Mouse (Mus musculus) megakaryocyte, embryonic 14.5 days (primary cell): ENCODE data around the gene Ltbp1. TPM values are rescaled to one million over a fixed set of nuclear protein-coding genes. Genes with fewer than 3 reads are reported as not detected.

Experiments used
- H3K27me3 ChIP-seq: replicated peaks from 2 replicates; pipeline ENCODE3; 2012; ENCODE audit warnings: inconsistent platforms
- H3K36me3 ChIP-seq: replicated peaks from 2 replicates; pipeline ENCODE3; 2012; ENCODE audit warnings: low read length, inconsistent platforms, mixed read lengths
- H3K4me1 ChIP-seq: 2 replicates; pipeline ENCODE4 v1.6.1; 2012; ENCODE audit warnings: inconsistent platforms
- H3K4me3 ChIP-seq: replicated peaks from 2 replicates; pipeline ENCODE3; 2012; ENCODE audit warnings: moderate library complexity, mild to moderate bottlenecking, inconsistent platforms
- H3K9me3 ChIP-seq: 2 replicates; pipeline ENCODE4 v1.6.1; 2012; ENCODE audit warnings: inconsistent platforms
- FLI1 ChIP-seq: IDR thresholded peaks from 2 replicates; pipeline ENCODE4 v1.6.1; 2012; ENCODE audit warnings: low read length, inconsistent platforms, mixed read lengths
- GATA1 ChIP-seq: IDR thresholded peaks from 3 replicates; pipeline ENCODE4 v1.6.1; 2012; ENCODE audit warnings: mixed read lengths, low read length, inconsistent platforms, borderline replicate concordance
- polyA plus RNA-seq: library from polyadenylated mRNA; stranded (reverse); fragments of >175 nt; gene quantifications from 2 replicates; pipeline ENCODE4 v1.2.3, GENCODE M21; 2012; ENCODE audit warnings: low replicate concordance; ENCODE audit not compliant: insufficient read depth

Gene Ltbp1
- polyA plus RNA-seq, 1 experiment: 30.6 TPM

GRCm38 (mm10) chr17:75161931-75162330, 156.6 kb downstream of the Ltbp1 start:
- TF ChIP-seq FLI1 (no peak), GATA1 (no peak)
- Histone ChIP-seq H3K36me3 (peaks cover 83% of the 10 kb centered on the region), H3K4me3 (no peak overlapping the region), H3K9me3 (no peaks in the 10 kb centered on the region), H3K27me3 (no peaks in the 10 kb centered on the region), H3K4me1 (peaks cover 90% of the 10 kb centered on the region)

- TF ChIP-seq GATA1: no peak
- TF ChIP-seq FLI1: no peak
- Histone ChIP-seq H3K4me3 (no peak overlapping the region), H3K4me1 (peaks cover 90% of the 10 kb centered on the region), H3K27me3 (no peaks in the 10 kb centered on the region), H3K9me3 (no peaks in the 10 kb centered on the region), H3K36me3 (peaks cover 76% of the 10 kb centered on the region)
These were observed 159.2 kb downstream of the Ltbp1 start for GRCm38 (mm10) chr17:75164566-75164965.

GRCm38 (mm10) chr17:75168572-75169200, 163.3 kb downstream of the Ltbp1 start:
- Histone ChIP-seq H3K9me3 (no peaks in the 10 kb centered on the region), H3K36me3 (peaks cover 63% of the 10 kb centered on the region), H3K4me3 (peak overlapping the region; percentile 24), H3K27me3 (no peaks in the 10 kb centered on the region), H3K4me1 (peaks cover 90% of the 10 kb centered on the region)
- TF ChIP-seq FLI1 (no peak), GATA1 (no peak)

GRCm38 (mm10) chr17:75171659-75172058, 166.3 kb downstream of the Ltbp1 start:
- peak overlapping the region; percentile 83 for H3K4me3 ChIP-seq
- H3K27me3 ChIP-seq: no peaks in the 10 kb centered on the region
- H3K4me1 ChIP-seq: peaks cover 89% of the 10 kb centered on the region
- no peaks in the 10 kb centered on the region for H3K9me3 ChIP-seq
- H3K36me3 ChIP-seq: peaks cover 60% of the 10 kb centered on the region
- TF ChIP-seq FLI1 (no peak), GATA1 (no peak)

GRCm38 (mm10) chr17:75172685-75173205, 167.4 kb downstream of the Ltbp1 start:
- H3K9me3 ChIP-seq: no peaks in the 10 kb centered on the region
- TF ChIP-seq FLI1 (no peak), GATA1 (no peak)
- H3K4me3 ChIP-seq: peak overlapping the region; percentile 50
- H3K36me3 ChIP-seq: peaks cover 70% of the 10 kb centered on the region
- H3K27me3 ChIP-seq: no peaks in the 10 kb centered on the region
- peaks cover 93% of the 10 kb centered on the region for H3K4me1 ChIP-seq

GRCm38 (mm10) chr17:75174501-75174900, 169.1 kb downstream of the Ltbp1 start:
- Histone ChIP-seq H3K36me3 (peaks cover 59% of the 10 kb centered on the region), H3K4me3 (no peak overlapping the region), H3K9me3 (no peaks in the 10 kb centered on the region), H3K4me1 (peaks cover 93% of the 10 kb centered on the region), H3K27me3 (no peaks in the 10 kb centered on the region)
- TF ChIP-seq FLI1 (no peak), GATA1 (no peak)

GRCm38 (mm10) chr17:75177920-75178867, 172.8 kb downstream of the Ltbp1 start:
- Histone ChIP-seq H3K4me1 (peaks cover 92% of the 10 kb centered on the region), H3K27me3 (no peaks in the 10 kb centered on the region), H3K4me3 (peak overlapping the region; percentile 78), H3K9me3 (no peaks in the 10 kb centered on the region), H3K36me3 (peaks cover 66% of the 10 kb centered on the region)
- TF ChIP-seq FLI1 (no peak), GATA1 (no peak)

- no peak for TF ChIP-seq GATA1
- no peak for TF ChIP-seq FLI1
- no peaks in the 10 kb centered on the region for H3K9me3 ChIP-seq
- H3K36me3 ChIP-seq: peaks cover 68% of the 10 kb centered on the region
- H3K4me1 ChIP-seq: peaks cover 92% of the 10 kb centered on the region
- no peaks in the 10 kb centered on the region for H3K27me3 ChIP-seq
- peak overlapping the region; percentile 87 for H3K4me3 ChIP-seq
These were observed 173.6 kb downstream of the Ltbp1 start for GRCm38 (mm10) chr17:75179001-75179400.

GRCm38 (mm10) chr17:75180301-75180700, 174.9 kb downstream of the Ltbp1 start:
- H3K27me3 ChIP-seq: no peaks in the 10 kb centered on the region
- H3K9me3 ChIP-seq: peaks cover 2% of the 10 kb centered on the region; the same call in 1 of the 2 replicates
- peak overlapping the region; percentile 86 for H3K4me3 ChIP-seq
- peaks cover 84% of the 10 kb centered on the region for H3K4me1 ChIP-seq
- TF ChIP-seq GATA1 (no peak), FLI1 (no peak)
- H3K36me3 ChIP-seq: peaks cover 68% of the 10 kb centered on the region
